Mouse (Mus musculus): ENCODE results near the gene Tmem107. TPM values are rescaled to one million over a fixed set of nuclear protein-coding genes. Genes with fewer than 3 reads are reported as not detected.
A peak's percentile ranks its signal among the peaks of the same experiment; 100 is the strongest.

The Tmem107 gene
- total RNA-seq, 2 experiments from 2014 or later, result 5.8 to 7.8 TPM

GRCm38 (mm10) chr11:69058729-69059356 lies 11.8 kb upstream of the Tmem107 start:
- intact Hi-C loops (cut with DNase I), result no loop called here
- DNase-seq, result no peak

GRCm38 (mm10) chr11:69059357-69059974 lies 11.1 kb upstream of the Tmem107 start, which contains the start of gene Borcs6:
Borcs6 (plus strand) TSS chr11:69059717.
- DNase-seq, result peak; percentile 96 to 97

GRCm38 (mm10) chr11:69059975-69060411 lies 10.6 kb upstream of the Tmem107 start:
- intact Hi-C loops (cut with DNase I), result no loop called here
- DNase-seq, result no peak

More at GRCm38 (mm10) chr11:69059357-69059974, 11.1 kb upstream of the Tmem107 start, which contains the start of gene Borcs6:
- intact Hi-C loops (cut with DNase I), result no loop called here

- peak; percentile 40 to 61 for DNase-seq
- intact Hi-C loops (cut with DNase I), result no loop called here
Measured at GRCm38 (mm10) chr11:69060448-69061254, 10.0 kb upstream of the Tmem107 start.

GRCm38 (mm10) chr11:69061255-69061912 lies 9.2 kb upstream of the Tmem107 start:
- intact Hi-C loops (cut with DNase I), result no loop called here
- DNase-seq, result peak in 1 of 2 experiments; percentile 17

- peak; percentile 81 to 82 for DNase-seq
- intact Hi-C loops (cut with DNase I), result no loop called here
Measured at GRCm38 (mm10) chr11:69062194-69062760, 8.3 kb upstream of the Tmem107 start.

GRCm38 (mm10) chr11:69062761-69063224 lies 7.8 kb upstream of the Tmem107 start:
- intact Hi-C loops (cut with DNase I), result loop anchor here (1.0 kb wide), 2 partner anchors 21 to 62 kb away; no protein-coding TSS in a partner anchor
- peak; percentile 98 for DNase-seq

GRCm38 (mm10) chr11:69063413-69064201 lies 7.0 kb upstream of the Tmem107 start:
- intact Hi-C loops (cut with DNase I), result loop anchor here (1.0 kb wide), 2 partner anchors 22 to 61 kb away; no protein-coding TSS in a partner anchor
- DNase-seq, result peak; percentile 86 to 93

GRCm38 (mm10) chr11:69064259-69065133 lies 6.1 kb upstream of the Tmem107 start:
- DNase-seq, result no peak
- intact Hi-C loops (cut with DNase I), result no loop called here

GRCm38 (mm10) chr11:69065394-69065925 lies 5.1 kb upstream of the Tmem107 start:
- DNase-seq, result no peak
- intact Hi-C loops (cut with DNase I), result no loop called here

- intact Hi-C loops (cut with DNase I), result loop anchor here (2.0 kb wide), 1 partner anchor 84 kb away; no protein-coding TSS in a partner anchor
- peak; percentile 40 to 52 for DNase-seq
Measured at GRCm38 (mm10) chr11:69066163-69066861, 4.3 kb upstream of the Tmem107 start.

- intact Hi-C loops (cut with DNase I), result loop anchor here (1.0 to 2.0 kb wide), 2 partner anchors 55 to 84 kb away; partner anchors contain the start of gene 9130213A22Rik
- peak; percentile 95 to 96 for DNase-seq
Measured at GRCm38 (mm10) chr11:69066956-69067355, 3.6 kb upstream of the Tmem107 start.

GRCm38 (mm10) chr11:69067601-69068000 lies 3.0 kb upstream of the Tmem107 start:
- peak; percentile 67 to 71 for DNase-seq
- intact Hi-C loops (cut with DNase I), result loop anchor here (1.0 to 2.0 kb wide), 2 partner anchors 55 to 83 kb away; partner anchors contain the start of gene 9130213A22Rik

- intact Hi-C loops (cut with DNase I), result loop anchor here (5.0 kb wide), 1 partner anchor 177 kb away; no protein-coding TSS in a partner anchor
- DNase-seq, result no peak
Measured at GRCm38 (mm10) chr11:69070093-69070492, 513 bp upstream of the Tmem107 start.

- intact Hi-C loops (cut with DNase I), result loop anchor here (5.0 kb wide), 1 partner anchor 176 kb away; no protein-coding TSS in a partner anchor
- DNase-seq, result no peak
Measured at GRCm38 (mm10) chr11:69071262-69071661, 656 bp downstream of the Tmem107 start.

- intact Hi-C loops (cut with DNase I), result loop anchor here (2.0 to 5.0 kb wide), 2 partner anchors 17 to 175 kb away; partner anchors contain the start of gene Vamp2
- no peak for DNase-seq
Measured at GRCm38 (mm10) chr11:69072234-69072633, 1.6 kb downstream of the Tmem107 start.

GRCm38 (mm10) chr11:69072666-69073064 lies 2.1 kb downstream of the Tmem107 start:
- DNase-seq, result peak; percentile 14 to 20
- intact Hi-C loops (cut with DNase I), result loop anchor here (2.0 to 5.0 kb wide), 2 partner anchors 16 to 175 kb away; partner anchors contain the start of gene Vamp2

Measured in heart, postnatal 10 days (tissue).